Mouse (Mus musculus) gastrocnemius, adult 2 months (tissue): ENCODE measurements around the gene Npas1. TPM values are rescaled to one million over a fixed set of nuclear protein-coding genes. Genes with fewer than 3 reads are reported as not detected.

ENCODE experiments used
- DNase-seq: peaks from one replicate; pipeline ENCODE4 v3.0.0; 2022
- H3K27ac ChIP-seq: fragments of 200-600 bp; 2 replicates; pipeline ENCODE4 v1.8.1; 2022; ENCODE audit warnings: mild to moderate bottlenecking
- H3K4me3 ChIP-seq: fragments of 200-600 bp; 2 replicates; pipeline ENCODE4 v1.8.1; 2022; ENCODE audit warnings: mild to moderate bottlenecking, moderate library complexity
- CTCF ChIP-seq: fragments of 200-600 bp; IDR thresholded peaks from 2 replicates; pipeline ENCODE4 v1.8.1; 2022; ENCODE audit warnings: antibody characterized with exemption, mild to moderate bottlenecking, moderate library complexity
- intact Hi-C: fragments of 180-260 bp; cut with DNase I; formaldehyde crosslinking; loops from one replicate; pipeline ENCODE4 v1.15.1; 2025
- long read RNA-seq, 2 experiments: library from polyadenylated mRNA; stranded (forward); transcript quantifications; one replicate each; pipeline ENCODE4 v2.0.0; 2021
- total RNA-seq, 2 experiments: library from RNA; stranded (reverse); gene quantifications; 2 replicates each; pipeline ENCODE4 v1.2.3; 2021

The Npas1 gene
- not detected for total RNA-seq
- long read RNA-seq, experiment 1, result 0 reads
- long read RNA-seq, experiment 2, result 0 reads

GRCm38 (mm10) chr7:16477628-16478027 lies at the start of gene Npas1:
TSS of gene Npas1 (minus strand) at chr7:16477728.
- no peak for TF ChIP-seq CTCF
- intact Hi-C loops, result loop anchor here (10.0 kb wide), 1 partner anchor 247 kb away; the partner anchor contains the start of gene Ceacam9
- no peak within 1 kb of the TSS for H3K27ac ChIP-seq
- DNase-seq, result no peak
- H3K4me3 ChIP-seq, result peak within 1 kb of the TSS; percentile 50

- intact Hi-C loops, result no loop called here
- no peak overlapping the region for H3K4me3 ChIP-seq
- H3K27ac ChIP-seq, result peak overlapping the region; percentile 33; the same call in 1 of the 2 replicates
- DNase-seq, result peak; percentile 34
- TF ChIP-seq CTCF, result no peak
These were observed 48.5 kb upstream of the Npas1 start for GRCm38 (mm10) chr7:16525995-16526394.

- TF ChIP-seq CTCF, result no peak
- intact Hi-C loops, result no loop called here
- Histone ChIP-seq H3K4me3 (no peak overlapping the region), H3K27ac (peak overlapping the region; percentile 33; the same call in 1 of the 2 replicates)
- peak; percentile 36 for DNase-seq
These were observed 47.9 kb upstream of the Npas1 start for GRCm38 (mm10) chr7:16525448-16525847.

GRCm38 (mm10) chr7:16524308-16524707 lies 46.8 kb upstream of the Npas1 start:
- Histone ChIP-seq H3K4me3 (no peak overlapping the region), H3K27ac (peak overlapping the region; percentile 75)
- peak; percentile 88 for DNase-seq
- intact Hi-C loops, result loop anchor here (5.0 kb wide), 1 partner anchor 88 kb away; the partner anchor contains the start of gene Arhgap35
- TF ChIP-seq CTCF, result no peak

GRCm38 (mm10) chr7:16519310-16519709 lies 41.8 kb upstream of the Npas1 start:
- intact Hi-C loops, result no loop called here
- Histone ChIP-seq H3K27ac (no peak overlapping the region; the same call in 1 of the 2 replicates), H3K4me3 (no peak overlapping the region)
- TF ChIP-seq CTCF, result no peak
- DNase-seq, result no peak

GRCm38 (mm10) chr7:16517198-16517597 lies 39.7 kb upstream of the Npas1 start:
- intact Hi-C loops, result no loop called here
- no peak for TF ChIP-seq CTCF
- no peak overlapping the region for H3K4me3 ChIP-seq
- no peak for DNase-seq
- H3K27ac ChIP-seq, result no peak overlapping the region; the same call in 1 of the 2 replicates

GRCm38 (mm10) chr7:16507284-16507683 lies 29.8 kb upstream of the Npas1 start:
- Histone ChIP-seq H3K4me3 (no peak overlapping the region), H3K27ac (no peak overlapping the region)
- peak; percentile 74 for DNase-seq
- TF ChIP-seq CTCF, result peak; percentile 87
- intact Hi-C loops, result loop anchor here (1.0 kb wide), 1 partner anchor 110 kb away; no protein-coding TSS in a partner anchor

- TF ChIP-seq CTCF, result no peak
These were observed 27.7 kb upstream of the Npas1 start for GRCm38 (mm10) chr7:16505226-16505593.

GRCm38 (mm10) chr7:16504573-16505225 lies 27.2 kb upstream of the Npas1 start:
- H3K27ac ChIP-seq, result peak overlapping the region; percentile 56
- no peak overlapping the region for H3K4me3 ChIP-seq
- peak; percentile 60 for DNase-seq
- intact Hi-C loops, result no loop called here
- TF ChIP-seq CTCF, result no peak

More at GRCm38 (mm10) chr7:16505226-16505593, 27.7 kb upstream of the Npas1 start:
- H3K27ac ChIP-seq, result no peak overlapping the region
- intact Hi-C loops, result no loop called here
- H3K4me3 ChIP-seq, result no peak overlapping the region
- DNase-seq, result no peak

GRCm38 (mm10) chr7:16501571-16501970 lies 24.0 kb upstream of the Npas1 start:
- intact Hi-C loops, result no loop called here
- TF ChIP-seq CTCF, result no peak
- Histone ChIP-seq H3K4me3 (no peak overlapping the region), H3K27ac (no peak overlapping the region)
- no peak for DNase-seq

GRCm38 (mm10) chr7:16499671-16500104 lies 22.2 kb upstream of the Npas1 start:
- TF ChIP-seq CTCF, result no peak
- no peak for DNase-seq
- no peak overlapping the region for H3K4me3 ChIP-seq
- H3K27ac ChIP-seq, result no peak overlapping the region
- intact Hi-C loops, result no loop called here

- DNase-seq, result no peak
These were observed 18.7 kb upstream of the Npas1 start for GRCm38 (mm10) chr7:16496260-16496659.

GRCm38 (mm10) chr7:16493361-16493760 lies 15.8 kb upstream of the Npas1 start:
- TF ChIP-seq CTCF, result peak; percentile 87
- intact Hi-C loops, result loop anchor here (5.0 kb wide), 1 partner anchor 124 kb away; no protein-coding TSS in a partner anchor
- peak; percentile 48 for DNase-seq
- Histone ChIP-seq H3K27ac (no peak overlapping the region), H3K4me3 (no peak overlapping the region)

More at GRCm38 (mm10) chr7:16496260-16496659, 18.7 kb upstream of the Npas1 start:
- no peak for TF ChIP-seq CTCF
- intact Hi-C loops, result no loop called here
- H3K4me3 ChIP-seq, result no peak overlapping the region
- no peak overlapping the region for H3K27ac ChIP-seq
